8 mouse cellular contexts compared by ENCODE assay signal in genomic region chr13:119625952-119626351, GRCm38 (mm10). TPM values are rescaled to one million over a fixed set of nuclear protein-coding genes. Genes with fewer than 3 reads are reported as not detected.
DNase-seq lines count a peak whose midpoint lies in the region; TF ChIP-seq lines count a peak whose summit lies in the region.
"Not testable (repeated sequence)": the region's sequence is repeated elsewhere in the genome, so short reads cannot be mapped to it uniquely, and the experiment has no call there.

No protein-coding gene starts in this region.

- H3K27me3 ChIP-seq in splenic B cell, adult 2 months (ENCODE audit: control insufficient read depth, insufficient read depth, low read length, poor library complexity, severe bottlenecking) = not testable (repeated sequence)

- DNase-seq in 416B (ENCODE audit: low read depth) = peak; percentile 56
- peak; percentile 20 for DNase-seq in ZHBTc4 (ENCODE audit: low read depth, low spot score)
- peak; percentile 64 to 70 for DNase-seq in cerebellum, postnatal 10 days
- DNase-seq in gastrocnemius, adult 2 months = not testable (repeated sequence)
- peak; percentile 29 for DNase-seq in induced T-regulatory cell, adult 2 months (ENCODE audit: low read depth)
- peak; percentile 58 to 79 for DNase-seq in kidney, postnatal 36 days
- peak; percentile 30 for DNase-seq in lung, postnatal 14 days
- DNase-seq in splenic B cell, adult 2 months (ENCODE audit: low read depth, low spot score) = peak; percentile 39

- TF ChIP-seq CTCF in gastrocnemius, adult 2 months (IDR thresholded peaks at IDR 0.05) = peak; percentile 64

- not testable (repeated sequence) for H3K4me3 ChIP-seq in gastrocnemius, adult 2 months

- not testable (repeated sequence) for H3K36me3 ChIP-seq in splenic B cell, adult 2 months (ENCODE audit: control insufficient read depth, insufficient read depth, low read length, poor library complexity, severe bottlenecking)

- not testable (repeated sequence) for H3K27ac ChIP-seq in gastrocnemius, adult 2 months

- intact Hi-C loops in gastrocnemius, adult 2 months (cut with DNase I) = not testable (repeated sequence)

RNA-seq across cellular contexts. Expression of gene Ccl28, which starts 2.3 kb away (rescaled TPM):
- 1 to 10 TPM in 1 of 2 experiments, under 1 TPM in 1; 0.61 to 1.9 TPM for total RNA-seq in gastrocnemius, adult 2 months (2021)
